Mouse (Mus musculus): ENCODE measurements around the gene Asic2. TPM values are rescaled to one million over a fixed set of nuclear protein-coding genes. Genes with fewer than 3 reads are reported as not detected.

The Asic2 gene
- polyA plus RNA-seq, 1 experiment from 2014 or later, result not detected

GRCm38 (mm10) chr11:81071836-81072235 is 896.4 kb downstream of the Asic2 start:
- H3K9ac ChIP-seq, result no peak overlapping the region
- no peaks in the 10 kb centered on the region for H3K4me1 ChIP-seq (replicated peaks)
- no peaks in the 10 kb centered on the region for H3K9me3 ChIP-seq (replicated peaks)
- DNase-seq (no peak), ATAC-seq (ENCODE audit: low read depth) (no peak)
- no peak overlapping the region for H3K4me2 ChIP-seq
- no peaks in the 10 kb centered on the region for H3K27me3 ChIP-seq
- 51% methylated on average over 4 of the region's 4 CpGs for WGBS (ENCODE audit: insufficient replicate concordance)
- no peak overlapping the region for H3K27ac ChIP-seq
- H3K36me3 ChIP-seq, result no peaks in the 10 kb centered on the region
- H3K4me3 ChIP-seq (replicated peaks), result no peak overlapping the region

GRCm38 (mm10) chr11:81065386-81065785 is 902.9 kb downstream of the Asic2 start:
- H3K9ac ChIP-seq, result no peak overlapping the region
- 72% methylated on average over 11 of the region's 11 CpGs for WGBS (ENCODE audit: insufficient replicate concordance)
- no peaks in the 10 kb centered on the region for H3K36me3 ChIP-seq
- H3K27ac ChIP-seq, result no peak overlapping the region
- H3K4me1 ChIP-seq (replicated peaks), result no peaks in the 10 kb centered on the region
- ATAC-seq (ENCODE audit: low read depth) (no peak), DNase-seq (no peak)
- H3K4me2 ChIP-seq, result no peak overlapping the region
- no peaks in the 10 kb centered on the region for H3K9me3 ChIP-seq (replicated peaks)
- no peaks in the 10 kb centered on the region for H3K27me3 ChIP-seq
- no peak overlapping the region for H3K4me3 ChIP-seq (replicated peaks)

- DNase-seq (no peak), ATAC-seq (ENCODE audit: low read depth) (no peak)
- no peak overlapping the region for H3K9ac ChIP-seq
- WGBS (ENCODE audit: insufficient replicate concordance), result 72% methylated on average over 2 of the region's 2 CpGs
- H3K27me3 ChIP-seq, result no peaks in the 10 kb centered on the region
- no peak overlapping the region for H3K4me2 ChIP-seq
- H3K9me3 ChIP-seq (replicated peaks), result no peaks in the 10 kb centered on the region
- no peak overlapping the region for H3K4me3 ChIP-seq (replicated peaks)
- H3K4me1 ChIP-seq (replicated peaks), result no peaks in the 10 kb centered on the region
- H3K27ac ChIP-seq, result no peak overlapping the region
- H3K36me3 ChIP-seq, result no peaks in the 10 kb centered on the region
Measured at GRCm38 (mm10) chr11:81064006-81064405, 904.3 kb downstream of the Asic2 start.

GRCm38 (mm10) chr11:81060077-81060476 is 908.2 kb downstream of the Asic2 start:
- H3K27me3 ChIP-seq, result no peaks in the 10 kb centered on the region
- no peaks in the 10 kb centered on the region for H3K9me3 ChIP-seq (replicated peaks)
- H3K36me3 ChIP-seq, result no peaks in the 10 kb centered on the region
- no peaks in the 10 kb centered on the region for H3K4me1 ChIP-seq (replicated peaks)
- no peak overlapping the region for H3K4me2 ChIP-seq
- DNase-seq (no peak), ATAC-seq (ENCODE audit: low read depth) (no peak)
- no peak overlapping the region for H3K9ac ChIP-seq
- 57% methylated on average over 2 of the region's 2 CpGs for WGBS (ENCODE audit: insufficient replicate concordance)
- H3K27ac ChIP-seq, result no peak overlapping the region
- no peak overlapping the region for H3K4me3 ChIP-seq (replicated peaks)

GRCm38 (mm10) chr11:81059546-81059945 is 908.7 kb downstream of the Asic2 start:
- WGBS (ENCODE audit: insufficient replicate concordance), result 59% methylated on average over 9 of the region's 9 CpGs
- Histone ChIP-seq H3K9ac (no peak overlapping the region), H3K27me3 (no peaks in the 10 kb centered on the region), H3K4me1 (replicated peaks) (no peaks in the 10 kb centered on the region), H3K9me3 (replicated peaks) (no peaks in the 10 kb centered on the region), H3K36me3 (no peaks in the 10 kb centered on the region), H3K27ac (no peak overlapping the region), H3K4me2 (no peak overlapping the region), H3K4me3 (replicated peaks) (no peak overlapping the region)
- no peak for DNase-seq
- no peak for ATAC-seq (ENCODE audit: low read depth)

GRCm38 (mm10) chr11:81057506-81057905 is 910.8 kb downstream of the Asic2 start:
- ATAC-seq (ENCODE audit: low read depth) (no peak), DNase-seq (no peak)
- no peaks in the 10 kb centered on the region for H3K4me1 ChIP-seq (replicated peaks)
- 67% methylated on average over 3 of the region's 3 CpGs for WGBS (ENCODE audit: insufficient replicate concordance)
- no peak overlapping the region for H3K27ac ChIP-seq
- no peak overlapping the region for H3K4me2 ChIP-seq
- H3K27me3 ChIP-seq, result no peaks in the 10 kb centered on the region
- no peak overlapping the region for H3K9ac ChIP-seq
- H3K36me3 ChIP-seq, result no peaks in the 10 kb centered on the region
- no peak overlapping the region for H3K4me3 ChIP-seq (replicated peaks)
- H3K9me3 ChIP-seq (replicated peaks), result no peaks in the 10 kb centered on the region

GRCm38 (mm10) chr11:81056776-81057175 is 911.5 kb downstream of the Asic2 start:
- DNase-seq, result no peak
- 76% methylated on average over 9 of the region's 9 CpGs for WGBS (ENCODE audit: insufficient replicate concordance)
- H3K27ac ChIP-seq, result no peak overlapping the region

GRCm38 (mm10) chr11:81055446-81056145 is 912.7 kb downstream of the Asic2 start:
- no peaks in the 10 kb centered on the region for H3K36me3 ChIP-seq
- H3K9me3 ChIP-seq (replicated peaks), result no peaks in the 10 kb centered on the region
- 55% methylated on average over 12 of the region's 12 CpGs for WGBS (ENCODE audit: insufficient replicate concordance)
- H3K27ac ChIP-seq, result no peak overlapping the region
- no peak for DNase-seq
- H3K9ac ChIP-seq, result no peak overlapping the region
- no peak for ATAC-seq (ENCODE audit: low read depth)
- no peak overlapping the region for H3K4me2 ChIP-seq
- H3K4me1 ChIP-seq (replicated peaks), result no peaks in the 10 kb centered on the region
- no peak overlapping the region for H3K4me3 ChIP-seq (replicated peaks)
- no peaks in the 10 kb centered on the region for H3K27me3 ChIP-seq

More at GRCm38 (mm10) chr11:81056776-81057175, 911.5 kb downstream of the Asic2 start:
- no peak overlapping the region for H3K4me3 ChIP-seq (replicated peaks)
- no peak overlapping the region for H3K4me2 ChIP-seq
- H3K36me3 ChIP-seq, result no peaks in the 10 kb centered on the region
- no peaks in the 10 kb centered on the region for H3K4me1 ChIP-seq (replicated peaks)
- H3K9ac ChIP-seq, result no peak overlapping the region
- no peaks in the 10 kb centered on the region for H3K27me3 ChIP-seq
- no peaks in the 10 kb centered on the region for H3K9me3 ChIP-seq (replicated peaks)
- ATAC-seq (ENCODE audit: low read depth), result no peak

GRCm38 (mm10) chr11:81053826-81054225 is 914.4 kb downstream of the Asic2 start:
- Histone ChIP-seq H3K36me3 (no peaks in the 10 kb centered on the region), H3K4me3 (replicated peaks) (no peak overlapping the region), H3K4me2 (no peak overlapping the region), H3K27me3 (no peaks in the 10 kb centered on the region), H3K9me3 (replicated peaks) (no peaks in the 10 kb centered on the region), H3K27ac (no peak overlapping the region), H3K4me1 (replicated peaks) (no peaks in the 10 kb centered on the region), H3K9ac (no peak overlapping the region)
- DNase-seq (no peak), ATAC-seq (ENCODE audit: low read depth) (no peak)
- WGBS (ENCODE audit: insufficient replicate concordance), result 68% methylated on average over 8 of the region's 8 CpGs

- no peaks in the 10 kb centered on the region for H3K36me3 ChIP-seq
- ATAC-seq (ENCODE audit: low read depth) (no peak), DNase-seq (no peak)
- no peaks in the 10 kb centered on the region for H3K27me3 ChIP-seq
- H3K9me3 ChIP-seq (replicated peaks), result no peaks in the 10 kb centered on the region
- H3K9ac ChIP-seq, result no peak overlapping the region
- WGBS (ENCODE audit: insufficient replicate concordance), result 54% methylated on average over 3 of the region's 3 CpGs
- H3K4me2 ChIP-seq, result no peak overlapping the region
- H3K4me3 ChIP-seq (replicated peaks), result no peak overlapping the region
- no peaks in the 10 kb centered on the region for H3K4me1 ChIP-seq (replicated peaks)
- H3K27ac ChIP-seq, result no peak overlapping the region
Measured at GRCm38 (mm10) chr11:81041671-81042070, 926.6 kb downstream of the Asic2 start.

GRCm38 (mm10) chr11:81039976-81040375 is 928.3 kb downstream of the Asic2 start:
- ATAC-seq (ENCODE audit: low read depth), result no peak
- no peak overlapping the region for H3K27ac ChIP-seq
- H3K36me3 ChIP-seq, result no peaks in the 10 kb centered on the region
- H3K4me3 ChIP-seq (replicated peaks), result no peak overlapping the region
- WGBS (ENCODE audit: insufficient replicate concordance), result 46% methylated on average over 5 of the region's 5 CpGs
- H3K4me2 ChIP-seq, result no peak overlapping the region
- DNase-seq, result no peak
- H3K9me3 ChIP-seq (replicated peaks), result no peaks in the 10 kb centered on the region
- no peak overlapping the region for H3K9ac ChIP-seq
- H3K27me3 ChIP-seq, result no peaks in the 10 kb centered on the region
- no peaks in the 10 kb centered on the region for H3K4me1 ChIP-seq (replicated peaks)

GRCm38 (mm10) chr11:81032151-81032550 is 936.1 kb downstream of the Asic2 start:
- Histone ChIP-seq H3K27me3 (no peaks in the 10 kb centered on the region), H3K9me3 (replicated peaks) (no peaks in the 10 kb centered on the region), H3K4me2 (no peak overlapping the region), H3K36me3 (no peaks in the 10 kb centered on the region), H3K27ac (no peak overlapping the region), H3K9ac (no peak overlapping the region), H3K4me1 (replicated peaks) (no peaks in the 10 kb centered on the region), H3K4me3 (replicated peaks) (no peak overlapping the region)
- no peak for ATAC-seq (ENCODE audit: low read depth)
- 68% methylated on average over 3 of the region's 3 CpGs for WGBS (ENCODE audit: insufficient replicate concordance)
- no peak for DNase-seq

Data from liver, embryonic 13.5 days (tissue).